In the genomic region with DNA sequence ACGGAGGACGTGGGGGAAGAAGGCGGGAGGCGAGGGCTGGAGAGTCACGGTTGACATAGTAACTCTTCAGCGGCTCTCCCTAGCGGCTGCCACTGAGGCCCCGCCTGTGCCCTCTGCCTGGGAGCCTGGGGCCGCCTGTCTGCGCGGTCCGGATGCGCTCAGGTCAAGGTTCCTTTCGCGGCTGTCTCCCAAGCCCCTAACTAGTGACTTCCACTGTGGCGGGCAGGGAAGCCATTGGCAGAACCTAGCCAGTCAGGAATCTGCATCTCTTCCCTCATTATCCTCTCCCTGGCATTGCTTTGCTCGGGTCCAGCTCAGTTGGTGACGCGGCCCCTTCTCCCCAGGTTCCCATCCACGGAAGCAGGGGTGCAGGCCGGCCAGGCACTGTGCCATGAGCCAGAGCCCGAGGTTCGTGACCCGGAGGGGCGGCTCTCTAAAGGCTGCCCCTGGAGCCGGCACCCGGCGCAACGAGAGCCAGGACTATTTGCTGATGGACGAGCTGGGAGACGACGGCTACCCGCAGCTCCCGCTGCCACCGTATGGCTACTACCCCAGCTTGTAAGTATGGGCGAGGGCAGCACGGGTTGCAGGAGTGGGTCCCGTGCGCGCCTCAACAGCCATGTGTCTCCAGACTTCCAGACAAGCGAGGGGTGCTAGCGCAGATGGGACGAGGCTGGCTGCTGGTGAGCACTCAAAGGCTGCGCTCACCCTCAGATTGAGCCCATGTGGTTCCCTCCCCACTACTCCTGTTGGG, we compare ENCODE assay signal across 8 mouse cellular contexts. TPM values are rescaled to one million over a fixed set of nuclear protein-coding genes. Genes with fewer than 3 reads are reported as not detected.
DNase-seq lines count a peak whose midpoint lies in the region; ATAC-seq and TF ChIP-seq lines count a peak whose summit lies in the region.

A gene (plus strand): TSS at position 102 of the 754 bp plus-strand sequence.

- under 1% methylated on average over 43 of the region's 44 CpGs for WGBS in forebrain, embryonic 14.5 days
- WGBS in hindbrain, postnatal 0 days, result 1% methylated on average over 44 of the region's 44 CpGs

- ATAC-seq in forebrain, embryonic 14.5 days, result peak; percentile 90
- ATAC-seq in hindbrain, postnatal 0 days, result peak; percentile 91
- no peak for ATAC-seq in monocyte, adult 5-6 weeks (replicated peaks; ENCODE audit: insufficient number of reproducible peaks, low FRiP score, low TSS enrichment, poor library complexity, severe bottlenecking)

- H3K4me1 ChIP-seq in E14TG2a.4 (replicated peaks; ENCODE audit: low read depth, low read length), result peaks cover 9% of the 10 kb centered on the region
- 0 out of 2 replicates have a peak, but pooled peaks cover 3% of the 10 kb centered on the region for H3K4me1 ChIP-seq in forebrain, embryonic 14.5 days (ENCODE audit: control insufficient read depth, insufficient read depth, low read length)
- H3K4me1 ChIP-seq in hindbrain, postnatal 0 days (ENCODE audit: insufficient read depth, low read length), result 0 out of 2 replicates have a peak, but pooled peaks cover 5% of the 10 kb centered on the region

- TF ChIP-seq CTCF in E14TG2a.4 (conservative IDR thresholded peaks at IDR 0.05; ENCODE audit: low read length), result no peak
- TF ChIP-seq CTCF in hindbrain, postnatal 0 days (IDR thresholded peaks at IDR 0.05; ENCODE audit: low read depth), result no peak

- no peak within 1 kb of the TSS for H3K27ac ChIP-seq in forebrain, embryonic 14.5 days (ENCODE audit: low read depth, low read length)
- H3K27ac ChIP-seq in hindbrain, postnatal 0 days, result no peak within 1 kb of the TSS

- H3K4me2 ChIP-seq in forebrain, embryonic 14.5 days (ENCODE audit: low read length), result peak within 1 kb of the TSS; percentile 97
- peak within 1 kb of the TSS; percentile 99 for H3K4me2 ChIP-seq in hindbrain, postnatal 0 days (ENCODE audit: low read depth, low read length)

- H3K36me3 ChIP-seq in E14TG2a.4 (ENCODE audit: insufficient read depth, low read length), result no peaks in the 10 kb centered on the region
- H3K36me3 ChIP-seq in forebrain, embryonic 14.5 days (ENCODE audit: control insufficient read depth, insufficient read depth, low read length), result no peaks in the 10 kb centered on the region
- no peaks in the 10 kb centered on the region for H3K36me3 ChIP-seq in hindbrain, postnatal 0 days (ENCODE audit: insufficient read depth, low read length)

- H3K27me3 ChIP-seq in E14TG2a.4 (ENCODE audit: insufficient read depth, low read length), result peaks cover 29% of the 10 kb centered on the region
- peaks cover 5% of the 10 kb centered on the region; the same call in 1 of the 2 replicates for H3K27me3 ChIP-seq in forebrain, embryonic 14.5 days (replicated peaks; ENCODE audit: control insufficient read depth, insufficient read depth, low read length)
- no peaks in the 10 kb centered on the region for H3K27me3 ChIP-seq in hindbrain, postnatal 0 days (ENCODE audit: insufficient read depth, low read length)

- H3K4me3 ChIP-seq in E14TG2a.4 (replicated peaks; ENCODE audit: low read length), result peak within 1 kb of the TSS; percentile 84
- peak within 1 kb of the TSS; percentile 47 for H3K4me3 ChIP-seq in forebrain, embryonic 14.5 days (ENCODE audit: low read depth, low read length)
- H3K4me3 ChIP-seq in hindbrain, postnatal 0 days (ENCODE audit: low read length), result peak within 1 kb of the TSS; percentile 56

- peak within 1 kb of the TSS; percentile 67 for H3K9ac ChIP-seq in forebrain, embryonic 14.5 days (ENCODE audit: low read length)
- H3K9ac ChIP-seq in hindbrain, postnatal 0 days (replicated peaks; ENCODE audit: low read length), result peak within 1 kb of the TSS; percentile 51

- peak; percentile 1 for DNase-seq in adrenal gland, adult 8-10 months
- DNase-seq in forebrain, embryonic 14.5 days (ENCODE audit: low spot score), result peak; percentile 35
- peak; percentile 28 for DNase-seq in hindbrain, postnatal 0 days (ENCODE audit: low spot score)
- DNase-seq in left cerebral cortex, postnatal 10 days (ENCODE audit: extremely low spot score in 1 of 2, low spot score in 2 of 2), result peak; percentile 1 to 73
- peak; percentile 39 for DNase-seq in lung, postnatal 36 days
- DNase-seq in right cerebral cortex, adult 2 months (ENCODE audit: low spot score in 2 of 2), result peak; percentile 25 to 32

- peaks cover 10% of the 10 kb centered on the region for H3K9me3 ChIP-seq in E14TG2a.4 (ENCODE audit: low read length)
- H3K9me3 ChIP-seq in forebrain, embryonic 14.5 days (replicated peaks; ENCODE audit: control insufficient read depth, low read length), result no peaks in the 10 kb centered on the region
- no peaks in the 10 kb centered on the region for H3K9me3 ChIP-seq in hindbrain, postnatal 0 days (ENCODE audit: low read length)

- intact Hi-C loops in left cerebral cortex, postnatal 10 days (cut with DNase I), result no loop called here

RNA-seq across cellular contexts. Expression of the gene that starts here (rescaled TPM):
- total RNA-seq in adrenal gland, adult 8-10 months (2022), result 1 to 10 TPM; 1.4 to 3.4 (median 1.9) TPM
- 0.37 and 0.46 TPM in 2 replicates for polyA plus RNA-seq in forebrain, embryonic 14.5 days (2014; fragmentation: Nextera tagmentation; extraction: Ambion mirVana)
- total RNA-seq in hindbrain, postnatal 0 days (2014; rRNA removed), result 0.43 and 1.7 TPM in 2 replicates
- 0.51 and 0.54 TPM in 2 replicates for polyA plus RNA-seq in hindbrain, postnatal 0 days (2015; fragmentation: Nextera tagmentation; extraction: Ambion mirVana)
- total RNA-seq in left cerebral cortex, postnatal 10 days (2021), result 1 to 10 TPM; 5.6 to 5.7 TPM
- total RNA-seq in monocyte, adult 5-6 weeks (2017), result 0.76 to 11.9 TPM (median 2.8 TPM) in 3 replicates

Comparison
In these comparisons a context has a peak if more than half of its experiments do, and no peak if none do; other contexts are left out.
1. Peak in DNase-seq, ATAC-seq, H3K4me3 ChIP-seq, H3K9ac ChIP-seq and H3K4me2 ChIP-seq in forebrain, embryonic 14.5 days; RNA of the gene not detected or under 1 TPM.